Mouse (Mus musculus) embryo, embryonic 11 days (tissue): ENCODE results near the gene Xpo4.

Experiments used
- DNase-seq: peaks from one replicate; pipeline ENCODE4 v3.0.0-alpha.2; 2015

The Xpo4 gene

GRCm38 (mm10) chr14:57606663-57607365 lies 58.4 kb downstream of the Xpo4 start:
- DNase-seq, result no peak

GRCm38 (mm10) chr14:57593279-57593678 lies 72.0 kb downstream of the Xpo4 start:
- DNase-seq, result no peak

DNA sequence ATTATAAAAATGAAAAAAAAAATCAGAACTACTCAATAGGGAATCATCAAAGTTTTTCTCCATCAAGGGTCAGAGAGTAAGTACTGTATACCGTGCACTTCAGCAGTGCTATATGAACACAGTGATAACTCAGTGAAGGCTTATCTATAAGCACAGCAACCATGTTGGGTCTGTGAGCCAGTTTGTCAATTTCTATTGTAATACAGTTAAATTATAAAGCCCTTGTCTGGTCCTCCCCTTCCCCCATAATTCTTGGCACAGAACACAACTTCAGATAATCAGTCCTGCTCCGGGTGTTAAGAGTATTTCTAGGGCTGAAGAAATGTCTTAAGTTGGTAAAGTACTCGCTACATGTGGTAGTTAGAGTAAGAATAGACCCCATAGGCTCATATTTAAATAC lies 73.4 kb downstream of the Xpo4 start:
- no peak for DNase-seq

GRCm38 (mm10) chr14:57576364-57577060 lies 88.7 kb downstream of the Xpo4 start:
- no peak for DNase-seq

- DNase-seq, result no peak
Observed at GRCm38 (mm10) chr14:57574792-57575587, 90.2 kb downstream of the Xpo4 start.

GRCm38 (mm10) chr14:57571155-57572133 lies 93.8 kb downstream of the Xpo4 start, which contains the start of gene Eef1akmt1:
Eef1akmt1 (minus strand) TSS chr14:57571612.
- peak; percentile 97 for DNase-seq

DNA sequence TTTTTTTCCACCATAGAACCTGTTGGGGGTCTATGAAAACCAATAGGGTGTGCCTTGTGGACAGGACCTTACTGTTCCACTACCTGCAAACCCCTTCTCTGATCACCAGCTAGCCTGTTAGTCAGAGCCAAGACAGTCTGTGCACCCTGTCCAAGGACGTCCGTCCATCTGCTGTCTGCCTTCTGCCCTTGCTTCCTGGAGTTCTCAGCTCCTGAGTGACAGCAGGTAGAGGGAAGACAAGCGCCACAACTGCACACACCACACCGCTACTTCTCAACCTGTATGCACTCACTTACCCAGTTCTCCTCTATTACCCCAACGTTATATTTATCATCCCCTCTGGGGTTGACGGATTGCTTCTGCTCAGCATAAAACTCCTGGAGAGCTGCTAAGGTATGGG lies 99.6 kb downstream of the Xpo4 start:
- no peak for DNase-seq

DNA sequence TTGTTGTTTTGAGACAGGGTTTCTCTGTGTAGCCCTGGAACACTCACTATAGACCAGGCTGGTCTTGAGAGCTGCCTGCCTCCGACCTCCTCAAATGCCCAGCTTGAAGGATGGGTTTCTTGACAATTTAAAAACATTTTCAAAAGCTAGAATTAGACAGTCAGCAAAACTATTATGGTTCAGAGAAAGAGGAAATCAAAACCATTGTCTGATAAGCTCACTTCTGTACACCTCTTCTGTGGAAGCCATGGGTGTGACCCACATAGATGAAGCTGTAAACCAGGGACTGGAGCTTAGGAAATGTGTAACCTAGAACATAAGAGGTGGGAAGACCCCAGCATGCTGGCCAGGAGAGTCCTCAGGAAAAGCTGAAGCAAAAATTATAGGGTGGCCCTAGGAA lies 108.3 kb downstream of the Xpo4 start:
- no peak for DNase-seq

DNA sequence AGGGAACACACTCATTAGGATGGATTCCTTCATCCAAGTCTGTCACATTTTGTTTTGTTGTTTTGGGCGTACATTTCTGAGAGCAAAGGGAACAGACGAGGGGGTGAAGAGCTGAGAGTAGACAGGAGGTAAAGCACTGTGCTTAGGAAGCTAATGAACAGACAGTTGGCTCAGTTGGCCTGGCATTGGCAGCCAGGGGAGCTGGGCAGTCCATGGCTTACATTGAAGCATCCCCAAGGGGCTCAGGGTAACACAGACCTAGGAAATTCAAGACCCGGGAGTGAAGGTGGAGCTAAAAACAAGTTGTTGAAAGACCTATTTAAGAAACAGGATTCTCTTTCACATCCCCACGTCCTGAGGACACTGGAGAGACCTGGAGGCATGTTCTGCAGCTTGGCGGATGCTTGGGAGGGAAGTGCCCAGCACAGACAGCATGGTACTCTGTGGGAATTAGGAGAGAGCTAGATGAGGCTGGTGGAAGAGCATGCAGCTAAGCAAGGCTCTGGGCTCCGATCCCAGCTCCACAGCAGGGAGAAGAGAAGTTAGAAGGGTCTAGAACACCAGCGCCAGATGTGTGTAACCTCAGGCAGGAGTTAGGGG lies 109.7 kb downstream of the Xpo4 start:
- no peak for DNase-seq

- no peak for DNase-seq
Observed at GRCm38 (mm10) chr14:57554434-57554833, 110.8 kb downstream of the Xpo4 start.

GRCm38 (mm10) chr14:57552945-57553344 lies 112.3 kb downstream of the Xpo4 start:
- DNase-seq, result no peak

- DNase-seq, result no peak
Observed at GRCm38 (mm10) chr14:57547062-57547461, 118.2 kb downstream of the Xpo4 start.

- peak; percentile 44 for DNase-seq
Observed at GRCm38 (mm10) chr14:57546557-57547021, 118.6 kb downstream of the Xpo4 start.

DNA sequence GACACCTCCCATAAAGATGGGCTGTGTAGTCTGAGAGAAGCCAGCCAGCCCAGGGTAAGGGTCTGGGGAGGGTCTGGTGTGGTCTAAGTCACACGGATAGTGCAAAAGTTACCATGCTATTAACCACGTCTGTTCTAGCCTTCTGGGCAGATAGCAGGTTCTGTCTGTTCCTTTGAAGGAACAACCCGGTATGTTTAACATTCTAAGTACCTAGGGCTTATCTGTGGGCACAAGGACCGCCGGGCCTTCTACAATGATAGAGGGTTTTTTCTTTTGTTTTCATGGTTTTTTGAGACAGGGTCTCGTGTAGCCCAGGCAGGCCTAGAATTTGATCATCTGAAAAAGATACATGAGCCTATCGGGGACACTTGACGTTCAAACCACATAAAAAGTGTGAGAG lies 119.1 kb downstream of the Xpo4 start:
- DNase-seq, result no peak

DNA sequence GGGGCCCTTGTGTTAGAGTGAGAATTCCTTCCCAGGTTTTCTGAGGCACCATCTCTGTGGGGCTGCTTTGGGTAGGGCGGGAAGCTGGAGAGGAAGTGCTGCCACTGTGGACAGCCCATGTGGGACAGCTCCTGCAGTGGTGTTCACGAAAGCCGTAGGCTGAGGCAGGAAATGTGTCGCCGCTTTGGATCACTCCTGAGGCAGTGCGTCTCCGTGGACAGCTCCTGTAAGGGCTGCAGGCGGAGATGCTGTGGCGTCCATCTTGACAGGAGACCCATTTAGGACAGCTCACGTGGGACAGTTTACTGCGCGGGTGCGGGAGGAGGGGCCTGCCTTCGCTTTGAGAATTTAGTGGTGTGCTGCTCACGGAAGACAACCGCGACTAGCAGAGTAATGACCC lies 119.7 kb downstream of the Xpo4 start:
- no peak for DNase-seq

DNA sequence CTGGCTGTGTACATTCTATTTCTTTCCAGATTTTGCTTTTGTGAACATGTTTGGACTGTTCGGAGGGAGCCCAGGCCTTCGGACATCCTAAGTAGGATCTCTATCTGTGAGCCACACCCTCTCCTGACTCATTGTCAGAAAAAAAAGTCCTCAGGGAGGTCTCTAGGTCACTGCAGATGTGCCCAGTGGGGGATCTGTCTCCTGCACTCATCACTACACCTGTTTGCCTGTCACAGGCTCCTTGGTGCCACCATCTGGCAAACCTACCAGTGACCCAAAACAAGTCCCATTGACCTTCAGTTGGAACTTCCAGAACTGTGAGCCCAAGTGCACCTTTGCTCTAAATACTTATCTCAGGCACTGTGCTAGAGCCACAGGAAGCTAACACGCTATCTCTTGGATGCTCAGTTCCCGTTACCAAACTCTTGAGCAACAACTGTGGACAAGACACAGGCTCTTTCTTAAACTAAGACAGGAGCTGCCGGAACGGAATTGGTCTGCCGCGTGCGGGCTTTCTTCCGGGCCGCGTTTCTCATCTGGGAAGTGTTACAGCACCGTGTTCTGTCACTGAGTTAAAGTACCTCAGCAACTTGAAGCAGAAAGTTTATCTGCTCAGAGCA lies 121.7 kb downstream of the Xpo4 start:
- DNase-seq, result no peak

DNA sequence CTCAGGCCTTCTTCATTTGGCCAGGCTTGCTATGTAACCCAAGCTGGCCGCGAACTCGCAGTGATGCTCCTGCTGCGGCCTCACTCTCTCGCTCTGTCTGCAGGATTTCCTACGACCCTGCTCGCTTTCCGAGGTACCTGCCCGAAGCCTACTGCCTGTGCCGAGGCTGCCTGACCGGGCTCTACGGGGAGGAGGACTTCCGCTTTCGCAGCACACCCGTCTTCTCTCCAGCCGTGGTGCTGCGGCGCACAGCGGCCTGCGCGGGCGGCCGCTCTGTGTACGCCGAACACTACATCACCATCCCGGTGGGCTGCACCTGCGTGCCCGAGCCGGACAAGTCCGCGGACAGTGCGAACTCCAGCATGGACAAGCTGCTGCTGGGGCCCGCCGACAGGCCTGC lies 123.0 kb downstream of the Xpo4 start:
- DNase-seq, result no peak

DNA sequence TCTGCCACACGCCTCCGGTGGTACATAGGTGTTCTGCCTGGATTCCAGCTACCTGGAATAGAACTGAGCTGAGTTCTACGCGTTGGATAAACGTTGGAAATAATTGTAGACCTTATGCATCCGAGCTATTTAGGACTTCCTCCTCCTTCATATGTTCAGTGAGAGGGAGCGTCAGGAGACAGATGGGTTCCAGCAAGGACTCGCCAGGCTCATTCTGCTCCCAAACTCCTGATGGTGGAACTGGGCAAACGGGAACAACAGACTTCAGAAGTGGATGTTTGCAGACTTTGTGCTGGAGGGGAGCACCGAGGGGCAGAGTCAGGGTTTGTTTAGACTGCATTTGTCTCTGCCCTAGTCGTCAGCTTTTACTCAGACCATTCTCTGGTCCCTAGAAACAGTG lies 124.5 kb downstream of the Xpo4 start:
- DNase-seq, result no peak

DNA sequence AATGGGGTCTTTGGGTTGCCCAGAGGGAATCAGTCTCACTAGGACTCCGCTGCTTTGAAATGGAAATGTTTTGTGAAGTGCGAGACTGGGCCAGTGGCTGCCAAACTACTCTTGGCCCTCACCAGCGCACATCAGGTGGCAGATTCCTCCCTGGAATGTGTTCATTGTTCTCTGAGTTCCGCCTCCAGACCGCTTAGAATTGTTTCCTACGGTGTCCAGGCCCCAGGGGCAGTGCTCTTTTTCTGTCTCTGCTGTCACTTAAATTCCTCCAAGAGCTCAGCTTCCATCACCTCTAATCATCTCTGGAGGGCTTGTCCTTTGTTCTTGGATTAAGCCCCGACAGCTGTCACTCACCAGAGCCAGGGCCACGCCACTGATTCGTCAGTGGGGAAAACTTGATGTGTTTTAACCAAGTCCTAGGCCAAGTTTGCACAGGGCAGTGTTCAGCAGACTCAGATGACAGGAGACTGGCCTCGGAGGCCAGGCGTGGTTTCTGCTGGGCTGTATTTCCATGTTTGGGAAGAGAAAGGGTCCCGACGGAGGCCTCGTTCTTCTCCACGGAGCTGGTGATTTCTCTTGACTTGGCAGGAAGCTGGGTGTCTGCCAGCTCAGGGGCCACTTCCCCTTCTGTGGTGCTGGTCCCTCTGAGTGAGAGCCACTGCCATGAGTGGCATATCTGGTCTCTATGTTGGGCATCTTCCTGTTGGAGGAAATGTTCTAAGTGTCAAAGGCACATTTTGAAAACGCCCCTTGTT lies 127.8 kb downstream of the Xpo4 start:
- peak; percentile 29 for DNase-seq

- no peak for DNase-seq
Observed at GRCm38 (mm10) chr14:57536820-57537219, 128.4 kb downstream of the Xpo4 start.

DNA sequence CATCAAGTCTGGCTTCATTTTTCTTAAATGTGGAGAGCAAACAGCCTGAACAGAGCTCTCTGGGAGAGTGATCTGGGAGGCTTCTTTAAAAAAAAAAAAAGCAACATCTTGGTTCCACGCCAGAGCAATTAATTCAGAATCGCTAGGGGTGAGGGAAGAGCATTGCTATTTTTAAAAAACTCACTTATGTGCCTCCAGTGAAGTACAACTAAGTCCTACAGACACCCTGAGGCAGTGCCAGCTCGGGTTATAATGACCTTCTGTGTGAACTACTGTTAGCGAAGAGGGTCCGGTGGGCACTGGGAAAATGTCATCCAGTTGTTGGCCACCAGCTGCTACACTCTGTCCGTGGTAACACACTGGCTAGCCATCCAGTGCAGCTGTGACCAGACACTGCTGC lies 129.6 kb downstream of the Xpo4 start:
- DNase-seq, result no peak
